Mouse (Mus musculus) midbrain, embryonic 16.5 days (tissue): Measurements from ENCODE around the gene Reck. TPM values are rescaled to one million over a fixed set of nuclear protein-coding genes. Genes with fewer than 3 reads are reported as not detected.

Experiments
- ATAC-seq: fragments of 200-750 bp; cut with Nextera tagmentation; 2 replicates; pipeline ENCODE4 v1.8.0; 2017; ENCODE audit warnings: moderate TSS enrichment
- H3K27ac ChIP-seq: fragments of 300-500 bp; sonication (generic); 2 replicates; pipeline ENCODE4 v1.5.1; 2014; ENCODE audit warnings: mild to moderate bottlenecking, low read length, mixed read lengths
- H3K27me3 ChIP-seq: fragments of 300-500 bp; sonication (generic); 2 replicates; pipeline ENCODE4 v1.6.1; 2014; ENCODE audit warnings: low read depth, low read length, mixed read lengths; ENCODE audit not compliant: control insufficient read depth, insufficient read depth
- H3K36me3 ChIP-seq: fragments of 300-500 bp; sonication (generic); 2 replicates; pipeline ENCODE4 v1.6.1; 2014; ENCODE audit warnings: mild to moderate bottlenecking, low read length, moderate library complexity, mixed read lengths; ENCODE audit not compliant: control insufficient read depth, insufficient read depth
- H3K4me1 ChIP-seq: fragments of 300-500 bp; sonication (generic); 2 replicates; pipeline ENCODE4 v1.6.1; 2014; ENCODE audit warnings: mild to moderate bottlenecking, low read length, mixed read lengths; ENCODE audit not compliant: control insufficient read depth, insufficient read depth
- H3K4me2 ChIP-seq: fragments of 300-500 bp; sonication (generic); 2 replicates; pipeline ENCODE4 v1.6.1; 2014; ENCODE audit warnings: mild to moderate bottlenecking, low read length, mixed read lengths
- H3K4me3 ChIP-seq: fragments of 300-500 bp; sonication (generic); 2 replicates; pipeline ENCODE4 v1.5.1; 2014; ENCODE audit warnings: low read depth, mild to moderate bottlenecking, low read length, moderate library complexity, mixed read lengths
- H3K9ac ChIP-seq: fragments of 300-500 bp; sonication (generic); 2 replicates; pipeline ENCODE4 v1.6.1; 2014; ENCODE audit warnings: low read depth, low read length, mixed read lengths
- H3K9me3 ChIP-seq: fragments of 300-500 bp; sonication (generic); replicated peaks from 2 replicates; pipeline ENCODE4 v1.6.1; 2014; ENCODE audit warnings: mild to moderate bottlenecking, low read length, mixed read lengths; ENCODE audit not compliant: control insufficient read depth, poor library complexity, severe bottlenecking
- WGBS: fragments of 180-500 bp; shearing (Covaris S2); extraction: QIAGEN DNeasy Blood & Tissue Kit; methylation state at CpG from one replicate; pipeline ENCODE4 v1.1.7; 2014; 5-methylcytosine and 5-hydroxymethylcytosine counted together
- polyA plus RNA-seq: library from polyadenylated mRNA; unstranded; fragments of >200 nt; fragmentation: Nextera tagmentation; extraction: Ambion mirVana; gene quantifications from 2 replicates; pipeline ENCODE4 v1.2.1, GENCODE M21; 2015

The Reck gene
- polyA plus RNA-seq, 1 experiment from 2014 or later = 4.4 TPM

DNA sequence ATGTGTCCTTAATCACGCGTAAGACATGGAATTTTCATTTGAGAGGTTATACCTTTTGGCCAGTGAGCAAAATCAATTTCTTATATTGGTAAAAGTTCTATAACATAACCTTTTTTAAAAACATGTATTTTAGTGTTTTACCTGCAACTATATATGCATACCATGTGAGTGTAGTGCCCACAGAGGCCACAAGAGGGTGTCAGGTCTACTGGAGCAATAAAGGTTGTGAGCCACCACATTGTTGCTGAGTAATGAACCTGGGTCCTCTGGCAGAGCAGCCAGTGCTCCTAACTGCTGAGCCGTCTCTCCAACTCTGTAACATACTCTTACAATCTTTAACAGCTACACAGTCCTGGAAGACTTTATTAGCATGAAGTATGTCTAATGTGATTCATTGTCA, 52.5 kb downstream of the Reck start:
- Histone ChIP-seq H3K27me3 (no peaks in the 10 kb centered on the region), H3K4me2 (no peak overlapping the region), H3K36me3 (peaks cover 35% of the 10 kb centered on the region), H3K4me1 (no peaks in the 10 kb centered on the region), H3K9me3 (no peaks in the 10 kb centered on the region), H3K9ac (no peak overlapping the region), H3K4me3 (no peak overlapping the region), H3K27ac (no peak overlapping the region)
- WGBS = 96% methylated on average over 3 of the region's 3 CpGs
- no peak for ATAC-seq

DNA sequence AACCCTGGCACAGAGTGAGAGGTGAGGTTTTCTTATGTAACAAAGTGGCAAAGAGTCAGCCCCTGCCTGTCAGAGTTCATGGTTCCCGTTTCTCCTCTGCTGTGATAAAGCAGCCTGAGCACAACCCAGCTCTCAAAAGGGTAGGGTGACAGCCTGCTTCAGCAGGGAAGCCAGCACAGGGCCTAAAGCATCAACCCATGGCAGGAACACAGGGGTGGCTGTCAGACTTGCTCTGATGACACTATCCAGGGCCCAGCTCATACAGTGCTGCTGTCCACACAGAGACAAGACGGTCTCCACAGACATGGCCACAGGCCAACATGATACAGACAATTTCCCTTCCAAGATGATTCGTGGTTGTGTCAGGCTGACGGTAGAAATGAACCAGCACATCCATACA, 56.5 kb downstream of the Reck start:
- Histone ChIP-seq H3K36me3 (peaks cover 31% of the 10 kb centered on the region), H3K9me3 (no peaks in the 10 kb centered on the region), H3K4me2 (no peak overlapping the region), H3K9ac (no peak overlapping the region), H3K4me1 (no peaks in the 10 kb centered on the region), H3K27ac (no peak overlapping the region), H3K27me3 (no peaks in the 10 kb centered on the region), H3K4me3 (no peak overlapping the region)
- WGBS = 87% methylated on average over 4 of the region's 4 CpGs
- no peak for ATAC-seq

DNA sequence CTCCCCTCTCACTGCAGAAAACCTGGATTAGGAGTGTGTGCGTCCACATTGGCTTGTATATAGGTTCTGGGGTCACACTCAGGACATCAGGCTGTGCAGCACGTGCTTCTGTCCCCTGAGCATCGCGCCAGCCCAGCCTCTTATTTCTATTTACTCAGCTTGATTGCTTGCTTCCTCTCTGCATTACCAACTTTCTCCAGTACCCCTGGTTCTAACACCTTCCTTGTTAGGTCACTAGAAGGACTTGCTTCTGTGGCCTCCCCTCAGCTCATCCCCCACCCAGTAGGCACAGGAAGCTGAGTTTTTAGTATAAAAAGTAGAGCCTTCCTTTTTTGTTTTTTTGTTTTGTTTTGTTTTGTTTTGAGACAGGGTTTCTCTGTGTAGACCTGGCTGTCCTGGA, 60.9 kb downstream of the Reck start:
- Histone ChIP-seq H3K9me3 (no peaks in the 10 kb centered on the region), H3K27me3 (no peaks in the 10 kb centered on the region), H3K27ac (no peak overlapping the region), H3K4me3 (no peak overlapping the region), H3K36me3 (peaks cover 17% of the 10 kb centered on the region), H3K9ac (no peak overlapping the region), H3K4me1 (no peaks in the 10 kb centered on the region), H3K4me2 (no peak overlapping the region)
- ATAC-seq = no peak
- WGBS = 86% methylated on average over 4 of the region's 4 CpGs

GRCm38 (mm10) chr4:43936749-43937674, 61.7 kb downstream of the Reck start:
- no peak for ATAC-seq
- Histone ChIP-seq H3K4me3 (no peak overlapping the region), H3K27me3 (no peaks in the 10 kb centered on the region), H3K4me2 (no peak overlapping the region), H3K27ac (no peak overlapping the region), H3K36me3 (peaks cover 17% of the 10 kb centered on the region), H3K9ac (no peak overlapping the region), H3K9me3 (no peaks in the 10 kb centered on the region), H3K4me1 (no peaks in the 10 kb centered on the region)
- 82% methylated on average over 14 of the region's 14 CpGs for WGBS

- no peaks in the 10 kb centered on the region for H3K4me1 ChIP-seq
- 87% methylated on average over 5 of the region's 5 CpGs for WGBS
- H3K27ac ChIP-seq = no peak overlapping the region
- no peak overlapping the region for H3K9ac ChIP-seq
- H3K9me3 ChIP-seq = no peaks in the 10 kb centered on the region
- peaks cover 20% of the 10 kb centered on the region for H3K36me3 ChIP-seq
- ATAC-seq = no peak
- no peak overlapping the region for H3K4me3 ChIP-seq
- H3K4me2 ChIP-seq = no peak overlapping the region
- H3K27me3 ChIP-seq = no peaks in the 10 kb centered on the region
These were observed 66.0 kb downstream of the Reck start for GRCm38 (mm10) chr4:43941315-43941714.

- Histone ChIP-seq H3K27ac (no peak overlapping the region), H3K4me3 (no peak overlapping the region), H3K36me3 (peaks cover 20% of the 10 kb centered on the region), H3K27me3 (no peaks in the 10 kb centered on the region), H3K4me1 (no peaks in the 10 kb centered on the region), H3K4me2 (no peak overlapping the region), H3K9me3 (no peaks in the 10 kb centered on the region), H3K9ac (no peak overlapping the region)
- ATAC-seq = no peak
- WGBS = 82% methylated on average over 8 of the region's 8 CpGs
These were observed 67.1 kb downstream of the Reck start for GRCm38 (mm10) chr4:43942421-43942820.

DNA sequence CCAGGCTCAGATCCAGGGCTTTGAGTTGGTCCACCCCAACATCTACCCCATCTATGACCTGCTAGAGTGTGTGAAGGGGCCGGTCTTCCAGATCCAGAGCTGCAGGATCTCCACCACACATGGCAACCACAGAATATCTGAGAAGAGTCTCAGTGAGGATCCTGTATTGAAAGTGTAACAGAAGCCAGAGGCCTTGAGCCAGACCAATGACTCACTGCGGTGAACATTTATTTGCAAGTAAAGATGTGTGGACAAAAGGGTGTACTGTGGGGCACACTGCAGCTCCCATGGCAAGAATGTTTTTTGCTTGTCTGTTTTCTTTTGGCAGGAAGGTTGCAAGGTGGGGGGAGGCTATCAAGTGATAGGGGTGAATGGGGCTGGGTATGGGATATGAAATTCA, 72.2 kb downstream of the Reck start:
- no peak overlapping the region for H3K9ac ChIP-seq
- H3K4me1 ChIP-seq = no peaks in the 10 kb centered on the region
- ATAC-seq = no peak
- no peaks in the 10 kb centered on the region for H3K27me3 ChIP-seq
- H3K4me3 ChIP-seq = no peak overlapping the region
- H3K4me2 ChIP-seq = no peak overlapping the region
- H3K27ac ChIP-seq = no peak overlapping the region
- peaks cover 2% of the 10 kb centered on the region; the same call in 1 of the 2 replicates for H3K36me3 ChIP-seq
- no peaks in the 10 kb centered on the region for H3K9me3 ChIP-seq
- WGBS = 94% methylated on average over 2 of the region's 2 CpGs

DNA sequence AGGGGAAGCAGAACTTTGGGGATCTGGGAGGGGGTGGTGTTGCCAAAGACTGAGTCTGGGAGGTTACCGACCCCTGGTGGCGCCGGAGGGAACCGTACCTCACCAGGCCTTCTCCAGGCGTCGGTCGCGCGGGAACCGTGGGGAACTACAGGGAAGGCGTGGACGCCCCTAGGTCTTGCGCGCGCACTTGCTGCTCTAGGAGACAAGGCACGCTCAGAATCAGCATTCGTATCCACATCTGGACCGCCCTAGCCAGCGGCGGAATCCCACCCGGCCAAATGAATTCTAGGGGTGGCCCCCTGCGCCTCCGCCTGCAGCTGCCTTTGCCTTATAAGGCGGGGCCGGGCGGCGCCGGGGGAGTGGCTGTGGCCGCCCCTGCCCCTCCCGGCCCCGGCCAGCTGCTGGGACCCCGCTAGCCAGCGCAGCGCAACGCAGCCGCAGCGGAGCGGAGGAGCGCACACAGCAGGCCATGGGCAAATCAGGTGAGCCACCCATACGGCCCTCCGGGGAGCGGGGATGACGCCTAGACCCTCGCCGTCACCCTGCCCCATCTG, 82.0 kb downstream of the Reck start, which contains the start of gene Glipr2:
TSS of gene Glipr2 (plus strand) at position 110 of the 554 bp plus-strand sequence.
- Histone ChIP-seq H3K27me3 (no peaks in the 10 kb centered on the region), H3K36me3 (no peaks in the 10 kb centered on the region), H3K4me1 (peaks cover 9% of the 10 kb centered on the region), H3K4me2 (peak within 1 kb of the TSS; percentile 96), H3K9me3 (no peaks in the 10 kb centered on the region), H3K9ac (peak within 1 kb of the TSS; percentile 85), H3K27ac (peak within 1 kb of the TSS; percentile 59), H3K4me3 (peak within 1 kb of the TSS; percentile 72)
- ATAC-seq = peak; percentile 85
- WGBS = under 1% methylated on average over 39 of the region's 45 CpGs

GRCm38 (mm10) chr4:43957846-43958461, 82.6 kb downstream of the Reck start:
- H3K36me3 ChIP-seq = no peaks in the 10 kb centered on the region
- peak overlapping the region; percentile 96 for H3K4me2 ChIP-seq
- H3K4me1 ChIP-seq = peaks cover 9% of the 10 kb centered on the region
- peak overlapping the region; percentile 59 for H3K27ac ChIP-seq
- H3K4me3 ChIP-seq = peak overlapping the region; percentile 72
- ATAC-seq = peak; percentile 69
- no peaks in the 10 kb centered on the region for H3K27me3 ChIP-seq
- H3K9me3 ChIP-seq = no peaks in the 10 kb centered on the region
- WGBS = 0% methylated on average over 26 of the region's 26 CpGs
- H3K9ac ChIP-seq = peak overlapping the region; percentile 85
